7 mouse cellular contexts compared by ENCODE assay signal in genomic region chr1:133267813-133268492, GRCm38 (mm10). TPM values are rescaled to one million over a fixed set of nuclear protein-coding genes. Genes with fewer than 3 reads are reported as not detected.
DNase-seq lines count a peak whose midpoint lies in the region; ATAC-seq lines count a peak whose summit lies in the region.

No protein-coding gene starts in this region.

- H3K36me3 ChIP-seq in forebrain, embryonic 15.5 days = peaks cover 7% of the 10 kb centered on the region; the same call in 1 of the 2 replicates
- H3K36me3 ChIP-seq in liver, embryonic 11.5 days (ENCODE audit: control insufficient read depth, insufficient read depth, low read length) = peaks cover 5% of the 10 kb centered on the region; the same call in 1 of the 2 replicates

- peak; percentile 62 for ATAC-seq in forebrain, embryonic 15.5 days (replicated peaks)
- peak; percentile 94 for ATAC-seq in liver, embryonic 11.5 days (replicated peaks; ENCODE audit: low FRiP score)

- peak overlapping the region; percentile 36 for H3K27ac ChIP-seq in forebrain, embryonic 15.5 days (replicated peaks)
- H3K27ac ChIP-seq in liver, embryonic 11.5 days (ENCODE audit: low read depth, low read length) = no peak overlapping the region

- H3K9ac ChIP-seq in forebrain, embryonic 15.5 days (replicated peaks) = no peak overlapping the region
- no peak overlapping the region for H3K9ac ChIP-seq in liver, embryonic 11.5 days (ENCODE audit: low read depth, low read length)

- H3K9me3 ChIP-seq in forebrain, embryonic 15.5 days = no peaks in the 10 kb centered on the region
- no peaks in the 10 kb centered on the region for H3K9me3 ChIP-seq in liver, embryonic 11.5 days (ENCODE audit: control insufficient read depth, low read length)

- H3K4me1 ChIP-seq in forebrain, embryonic 15.5 days = peaks cover 15% of the 10 kb centered on the region
- H3K4me1 ChIP-seq in liver, embryonic 11.5 days (replicated peaks; ENCODE audit: control insufficient read depth, insufficient read depth, low read length) = peaks cover 15% of the 10 kb centered on the region

- DNase-seq in right cerebral cortex, adult 2 months (ENCODE audit: low spot score in 2 of 2) = peak; percentile 35 to 37
- DNase-seq in right cerebral cortex, postnatal 10 days (ENCODE audit: low spot score in 2 of 2) = no peak
- peak; percentile 46 for DNase-seq in liver, embryonic 11.5 days (ENCODE audit: low spot score)
- peak; percentile 22 for DNase-seq in retina, adult 2 months (ENCODE audit: low read depth, low spot score)
- DNase-seq in adrenal gland, adult 18-20 months (ENCODE audit: low spot score in 2 of 2) = no peak
- DNase-seq in spleen, postnatal 14 days (ENCODE audit: low spot score in 2 of 2) = no peak

- no peak overlapping the region for H3K4me3 ChIP-seq in forebrain, embryonic 15.5 days
- no peak overlapping the region for H3K4me3 ChIP-seq in liver, embryonic 11.5 days (ENCODE audit: low read depth, low read length)

- H3K27me3 ChIP-seq in forebrain, embryonic 15.5 days = no peaks in the 10 kb centered on the region
- peaks cover 3% of the 10 kb centered on the region; the same call in 1 of the 2 replicates for H3K27me3 ChIP-seq in liver, embryonic 11.5 days (replicated peaks; ENCODE audit: control insufficient read depth, insufficient read depth, low read length)

- 8% methylated on average over 10 of the region's 10 CpGs for WGBS in forebrain, embryonic 15.5 days
- WGBS in liver, embryonic 11.5 days = 31% methylated on average over 10 of the region's 10 CpGs

- H3K4me2 ChIP-seq in forebrain, embryonic 15.5 days (replicated peaks) = no peak overlapping the region
- no peak overlapping the region for H3K4me2 ChIP-seq in liver, embryonic 11.5 days

RNA-seq across cellular contexts. Expression of gene Golt1a, which starts 41.6 kb away (rescaled TPM):
- polyA plus RNA-seq in forebrain, embryonic 15.5 days (2015; fragmentation: Nextera tagmentation; extraction: Ambion mirVana) = 0.32 TPM in 1 of 2 replicates, not detected in the other
- polyA plus RNA-seq in liver, embryonic 11.5 days (2014; fragmentation: Nextera tagmentation; extraction: Ambion mirVana) = 2.0 and 2.5 TPM in 2 replicates
- 1 to 10 TPM in 1 of 2 experiments, under 1 TPM in 1; 0.96 to 1.2 TPM for total RNA-seq in adrenal gland, adult 18-20 months (2021)

RNA-seq across cellular contexts. Expression of gene Kiss1, which starts 53.7 kb away (rescaled TPM):
- polyA plus RNA-seq in forebrain, embryonic 15.5 days (2015; fragmentation: Nextera tagmentation; extraction: Ambion mirVana) = not detected in 2 replicates
- polyA plus RNA-seq in liver, embryonic 11.5 days (2014; fragmentation: Nextera tagmentation; extraction: Ambion mirVana) = not detected in 2 replicates
- not detected for total RNA-seq in adrenal gland, adult 18-20 months (2021)

Comparison
In these comparisons a context has a peak if more than half of its experiments do, and no peak if none do; other contexts are left out.
1. DNase-seq: peak in right cerebral cortex, adult 2 months (2 of 2), liver, embryonic 11.5 days (single experiment) and retina, adult 2 months (single experiment); none in right cerebral cortex, postnatal 10 days (0 of 2), adrenal gland, adult 18-20 months (0 of 2) and spleen, postnatal 14 days (0 of 2).